Mouse (Mus musculus) midbrain, embryonic 10.5 days (tissue): ENCODE measurements around the gene Serpinb9. TPM values are rescaled to one million over a fixed set of nuclear protein-coding genes. Genes with fewer than 3 reads are reported as not detected.
A peak's percentile ranks its signal among the peaks of the same experiment; 100 is the strongest.

ENCODE experiments used
- DNase-seq: peaks from one replicate; pipeline ENCODE4 v3.0.0-alpha.2; 2017; ENCODE audit warnings: low spot score
- H3K27ac ChIP-seq: fragments of 300-500 bp; sonication (generic); replicated peaks from 2 replicates; pipeline ENCODE4 v1.5.1; 2016; ENCODE audit warnings: mild to moderate bottlenecking
- H3K27me3 ChIP-seq: fragments of 300-500 bp; sonication (generic); 2 replicates; pipeline ENCODE4 v1.6.1; 2016; ENCODE audit warnings: low read depth, mild to moderate bottlenecking; ENCODE audit not compliant: poor library complexity, severe bottlenecking
- H3K36me3 ChIP-seq: fragments of 300-500 bp; sonication (generic); 2 replicates; pipeline ENCODE4 v1.6.1; 2016; ENCODE audit warnings: mild to moderate bottlenecking, moderate library complexity
- H3K4me1 ChIP-seq: fragments of 300-500 bp; sonication (generic); 2 replicates; pipeline ENCODE4 v1.6.1; 2016
- H3K4me3 ChIP-seq: fragments of 300-500 bp; sonication (generic); 2 replicates; pipeline ENCODE4 v1.5.1; 2016; ENCODE audit warnings: mild to moderate bottlenecking, moderate library complexity
- H3K9me3 ChIP-seq: fragments of 300-500 bp; sonication (generic); replicated peaks from 2 replicates; pipeline ENCODE4 v1.6.1; 2016; ENCODE audit warnings: mild to moderate bottlenecking
- WGBS: fragments of 180-500 bp; shearing (Covaris S2); methylation state at CpG from one replicate; pipeline ENCODE4 v1.1.7; 2016; 5-methylcytosine and 5-hydroxymethylcytosine counted together
- polyA plus RNA-seq: library from polyadenylated mRNA; unstranded; fragments of >200 nt; fragmentation: Nextera tagmentation; extraction: Ambion mirVana; gene quantifications from 2 replicates; pipeline ENCODE4 v1.2.1, GENCODE M21; 2016

Gene Serpinb9
- polyA plus RNA-seq, 1 experiment from 2014 or later: 0.80 TPM

- no peak for DNase-seq
- H3K36me3 ChIP-seq: no peaks in the 10 kb centered on the region
Observed at GRCm38 (mm10) chr13:32974268-32974667, 28.8 kb upstream of the Serpinb9 start.

DNA sequence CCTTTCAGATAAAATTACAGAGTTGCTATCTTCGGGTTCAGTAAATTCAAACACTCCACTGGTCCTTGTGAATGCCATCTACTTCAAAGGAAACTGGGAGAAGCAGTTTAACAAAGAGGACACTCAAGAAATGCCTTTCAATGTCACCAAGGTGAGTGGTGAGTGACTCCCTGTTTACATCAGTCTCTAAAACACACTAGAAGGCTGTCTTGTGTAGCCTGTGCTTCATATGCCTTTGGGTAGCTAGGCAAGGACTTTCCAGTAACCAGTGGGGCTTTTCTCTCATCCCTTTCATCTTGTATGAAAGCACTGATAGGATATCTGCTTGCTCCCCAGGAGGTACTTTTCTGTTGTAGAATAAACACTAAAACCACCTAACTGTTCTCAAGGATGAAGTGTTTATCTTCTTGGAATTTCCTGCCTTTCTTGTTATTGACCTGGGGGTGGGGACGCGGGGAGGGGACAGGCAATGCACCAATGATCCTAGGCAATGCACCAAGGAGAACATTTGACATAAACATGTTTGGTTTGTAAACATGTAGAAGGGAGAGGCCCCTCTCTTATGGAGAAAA lies 28.1 kb upstream of the Serpinb9 start:
- H3K4me1 ChIP-seq: no peaks in the 10 kb centered on the region
- H3K27ac ChIP-seq: no peak overlapping the region
- H3K36me3 ChIP-seq: no peaks in the 10 kb centered on the region
- no peak overlapping the region for H3K4me3 ChIP-seq
- H3K9me3 ChIP-seq: no peaks in the 10 kb centered on the region
- no peaks in the 10 kb centered on the region for H3K27me3 ChIP-seq
- 75% methylated on average over 3 of the region's 3 CpGs for WGBS
- no peak for DNase-seq

More at GRCm38 (mm10) chr13:32974268-32974667, 28.8 kb upstream of the Serpinb9 start:
- no peaks in the 10 kb centered on the region for H3K4me1 ChIP-seq
- no peak overlapping the region for H3K4me3 ChIP-seq
- H3K9me3 ChIP-seq: no peaks in the 10 kb centered on the region
- WGBS: 91% methylated on average over 2 of the region's 2 CpGs
- no peaks in the 10 kb centered on the region for H3K27me3 ChIP-seq
- no peak overlapping the region for H3K27ac ChIP-seq

- H3K27me3 ChIP-seq: no peaks in the 10 kb centered on the region
- H3K27ac ChIP-seq: no peak overlapping the region
- no peaks in the 10 kb centered on the region for H3K36me3 ChIP-seq
- no peak overlapping the region for H3K4me3 ChIP-seq
- no peaks in the 10 kb centered on the region for H3K4me1 ChIP-seq
- WGBS: 83% methylated on average over 2 of the region's 2 CpGs
- H3K9me3 ChIP-seq: no peaks in the 10 kb centered on the region
- no peak for DNase-seq
Observed at GRCm38 (mm10) chr13:32975710-32976109, 27.3 kb upstream of the Serpinb9 start.

GRCm38 (mm10) chr13:32982556-32983042 lies 20.5 kb upstream of the Serpinb9 start:
- H3K9me3 ChIP-seq: no peaks in the 10 kb centered on the region
- no peaks in the 10 kb centered on the region for H3K27me3 ChIP-seq
- H3K4me3 ChIP-seq: no peak overlapping the region
- no peak overlapping the region for H3K27ac ChIP-seq
- 87% methylated on average over 4 of the region's 4 CpGs for WGBS
- no peaks in the 10 kb centered on the region for H3K36me3 ChIP-seq
- H3K4me1 ChIP-seq: no peaks in the 10 kb centered on the region
- DNase-seq: no peak

DNA sequence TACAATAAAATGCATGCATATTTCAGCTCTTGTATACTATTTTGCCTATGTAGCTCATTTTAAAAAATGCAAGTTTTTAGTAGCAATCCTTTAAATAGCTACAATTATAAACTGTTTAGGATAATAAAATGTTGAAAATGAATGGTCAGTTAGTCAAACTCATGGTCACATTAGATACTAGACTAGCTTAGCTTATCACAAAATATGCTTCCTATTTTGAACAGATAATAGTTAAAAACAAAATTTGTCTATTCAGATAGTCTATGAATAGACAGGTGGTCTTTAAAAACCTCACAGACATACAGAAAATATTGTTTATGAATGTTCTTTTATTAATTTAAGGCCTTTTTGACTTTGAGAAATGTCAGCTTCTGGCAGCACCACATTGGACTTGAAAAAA lies 16.8 kb upstream of the Serpinb9 start:
- Histone ChIP-seq H3K36me3 (no peaks in the 10 kb centered on the region), H3K27ac (no peak overlapping the region), H3K4me3 (no peak overlapping the region), H3K9me3 (no peaks in the 10 kb centered on the region), H3K27me3 (no peaks in the 10 kb centered on the region), H3K4me1 (no peaks in the 10 kb centered on the region)
- DNase-seq: no peak

GRCm38 (mm10) chr13:32993152-32993893 lies 9.7 kb upstream of the Serpinb9 start:
- Histone ChIP-seq H3K4me3 (no peak overlapping the region), H3K27me3 (no peaks in the 10 kb centered on the region), H3K27ac (no peak overlapping the region), H3K9me3 (no peaks in the 10 kb centered on the region), H3K4me1 (0 out of 2 replicates have a peak, but pooled peaks cover 7% of the 10 kb centered on the region), H3K36me3 (no peaks in the 10 kb centered on the region)
- no peak for DNase-seq
- WGBS: 82% methylated on average over 10 of the region's 10 CpGs

- no peaks in the 10 kb centered on the region for H3K9me3 ChIP-seq
- no peaks in the 10 kb centered on the region for H3K36me3 ChIP-seq
- 0 out of 2 replicates have a peak, but pooled peaks cover 7% of the 10 kb centered on the region for H3K4me1 ChIP-seq
- no peak overlapping the region for H3K27ac ChIP-seq
- no peaks in the 10 kb centered on the region for H3K27me3 ChIP-seq
- no peak overlapping the region for H3K4me3 ChIP-seq
- WGBS: 72% methylated on average over 2 of the region's 2 CpGs
- DNase-seq: no peak
Observed at GRCm38 (mm10) chr13:32993894-32994242, 9.2 kb upstream of the Serpinb9 start.

DNA sequence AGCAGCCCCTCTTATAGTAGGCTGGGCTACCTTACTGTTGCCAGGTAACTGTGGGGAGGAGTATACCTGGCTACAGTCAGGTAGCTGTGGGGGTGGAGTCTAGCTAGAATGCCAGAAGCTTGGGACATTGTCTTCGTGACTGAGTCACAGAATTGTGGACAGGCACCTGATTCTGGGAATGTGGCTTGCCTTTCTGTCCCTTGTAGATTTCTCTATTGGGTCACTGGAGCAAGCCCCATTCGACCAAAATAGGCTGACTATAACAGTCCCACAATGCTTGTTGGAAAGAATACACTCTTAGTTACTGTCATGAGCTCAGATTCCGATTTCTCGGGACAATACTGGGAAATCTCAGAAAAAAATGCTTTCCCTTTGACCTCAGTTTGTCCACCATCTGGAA lies 8.0 kb upstream of the Serpinb9 start:
- 81% methylated on average over 4 of the region's 4 CpGs for WGBS
- DNase-seq: no peak
- H3K27me3 ChIP-seq: no peaks in the 10 kb centered on the region
- H3K27ac ChIP-seq: no peak overlapping the region
- H3K9me3 ChIP-seq: no peaks in the 10 kb centered on the region
- no peaks in the 10 kb centered on the region for H3K36me3 ChIP-seq
- no peak overlapping the region for H3K4me3 ChIP-seq
- H3K4me1 ChIP-seq: 0 out of 2 replicates have a peak, but pooled peaks cover 7% of the 10 kb centered on the region

- H3K27me3 ChIP-seq: no peaks in the 10 kb centered on the region
- peaks cover 8% of the 10 kb centered on the region for H3K4me1 ChIP-seq
- no peak overlapping the region for H3K4me3 ChIP-seq
- no peak for DNase-seq
- H3K27ac ChIP-seq: no peak overlapping the region
- H3K9me3 ChIP-seq: no peaks in the 10 kb centered on the region
- 93% methylated on average over 5 of the region's 5 CpGs for WGBS
- no peaks in the 10 kb centered on the region for H3K36me3 ChIP-seq
Observed at GRCm38 (mm10) chr13:33001341-33001740, 1.7 kb upstream of the Serpinb9 start.

DNA sequence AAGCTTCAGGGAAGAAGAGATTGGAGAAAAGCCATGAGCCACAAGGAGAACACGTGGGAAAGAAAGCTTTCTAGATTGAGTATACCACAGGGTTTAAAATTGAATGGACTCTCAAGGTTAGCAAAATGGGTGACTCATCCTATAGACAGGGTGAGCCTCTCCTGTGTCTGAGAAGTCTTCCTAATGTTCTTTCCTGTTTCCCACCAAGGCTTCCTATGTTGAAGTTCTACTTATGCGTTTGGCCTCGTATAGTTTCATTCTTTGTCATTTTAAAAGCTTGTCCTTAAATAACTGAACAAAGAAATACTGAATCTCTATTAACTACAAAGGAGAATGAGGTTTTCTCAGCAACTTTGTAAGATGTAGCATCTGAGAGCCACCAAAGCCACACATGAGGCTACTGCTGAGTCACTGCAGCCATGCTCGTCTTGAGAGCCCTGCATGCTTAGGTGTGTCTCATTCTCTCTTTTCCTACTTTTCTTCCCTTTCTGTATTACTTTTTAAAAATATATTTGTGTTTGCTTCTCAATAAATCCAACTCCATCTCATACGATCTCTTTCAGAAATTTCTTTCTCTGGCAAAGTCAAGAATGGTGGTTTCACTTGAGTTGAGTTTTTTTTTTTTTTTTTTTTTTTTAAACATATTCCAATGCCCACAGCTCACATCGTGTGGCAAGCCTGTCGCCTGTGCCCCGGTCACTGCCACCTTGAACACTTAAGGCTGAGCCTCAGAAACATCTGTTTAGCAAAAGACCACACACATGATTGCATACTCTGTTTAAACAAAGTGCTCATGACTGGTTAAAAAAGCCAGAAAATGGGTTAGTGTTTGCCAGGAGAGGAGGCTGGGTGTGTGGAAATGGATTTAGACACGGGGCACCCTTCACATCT lies 718 bp downstream of the Serpinb9 start:
- Histone ChIP-seq H3K9me3 (no peaks in the 10 kb centered on the region), H3K27ac (peak overlapping the region; percentile 77)

DNA sequence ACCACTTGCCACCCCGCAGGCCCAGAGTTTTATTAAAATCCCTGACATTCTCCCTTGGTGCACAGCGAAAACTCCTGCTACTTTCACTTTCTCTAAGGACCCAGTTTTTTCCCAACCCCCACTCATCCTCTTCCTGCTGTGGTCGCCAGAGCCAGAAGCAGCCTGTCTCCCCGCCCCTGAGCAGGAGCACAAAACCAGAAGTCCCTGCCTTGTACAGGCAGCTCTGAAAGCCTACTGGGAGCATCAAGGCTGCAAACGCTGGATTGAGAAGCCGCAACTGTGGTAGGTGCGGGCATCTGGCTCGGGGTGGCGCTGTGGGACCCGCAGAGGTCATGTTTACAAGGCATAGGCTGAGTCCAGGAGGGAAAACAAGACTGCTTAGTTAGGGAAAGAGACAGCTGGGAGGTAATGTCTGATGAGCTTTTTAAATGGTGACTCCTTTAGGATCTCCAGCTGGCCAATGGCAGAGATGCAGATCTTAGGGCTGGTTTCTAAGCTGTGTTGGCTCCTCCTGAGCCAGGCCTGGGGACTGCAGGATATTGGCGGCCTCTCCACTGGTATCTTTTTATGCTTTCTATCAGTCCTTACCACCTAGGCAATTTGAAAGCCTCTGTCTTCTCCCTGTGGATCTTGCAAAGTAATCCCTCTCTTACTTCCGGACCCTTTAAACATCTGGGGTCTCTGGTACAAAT lies 1.5 kb downstream of the Serpinb9 start:
- H3K36me3 ChIP-seq: no peaks in the 10 kb centered on the region
- H3K4me1 ChIP-seq: peaks cover 8% of the 10 kb centered on the region
- H3K4me3 ChIP-seq: peak overlapping the region; percentile 41
- H3K27ac ChIP-seq: peak overlapping the region; percentile 77
- no peaks in the 10 kb centered on the region for H3K9me3 ChIP-seq
- WGBS: 22% methylated on average over 12 of the region's 12 CpGs
- no peaks in the 10 kb centered on the region for H3K27me3 ChIP-seq
- peak; percentile 70 for DNase-seq

More for the DNA sequence above, 718 bp downstream of the Serpinb9 start:
- no peaks in the 10 kb centered on the region for H3K36me3 ChIP-seq
- DNase-seq: no peak
- peaks cover 8% of the 10 kb centered on the region for H3K4me1 ChIP-seq
- WGBS: 77% methylated on average over 9 of the region's 9 CpGs
- no peaks in the 10 kb centered on the region for H3K27me3 ChIP-seq
- peak overlapping the region; percentile 41 for H3K4me3 ChIP-seq

DNA sequence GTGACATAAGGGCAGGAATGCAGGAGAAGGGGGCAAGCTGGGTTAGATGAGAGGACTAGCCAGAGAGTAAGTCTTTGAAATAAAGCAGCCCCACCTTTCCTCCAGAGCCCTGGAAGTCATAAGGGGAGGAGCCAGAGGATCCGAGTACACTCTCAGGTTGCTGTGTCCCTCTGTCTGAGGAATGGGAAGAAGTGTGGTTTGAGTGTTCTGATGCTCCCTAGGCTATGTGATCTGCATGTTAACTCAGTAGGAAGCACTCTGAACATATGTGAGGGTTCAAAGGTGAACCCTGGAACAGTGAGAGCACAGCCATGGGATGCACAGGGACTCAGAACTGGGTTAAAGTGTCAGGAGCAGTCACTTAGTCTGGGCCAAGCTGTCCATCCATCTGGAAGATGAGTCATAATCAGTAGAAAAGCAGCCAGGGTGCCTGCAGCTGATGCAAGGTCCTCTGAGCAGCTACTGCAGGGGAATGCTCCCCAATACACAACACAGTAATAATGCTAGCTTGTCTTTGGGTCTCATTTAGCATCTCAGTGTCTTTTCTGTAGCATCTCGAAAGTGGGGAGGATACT lies 2.5 kb downstream of the Serpinb9 start:
- H3K9me3 ChIP-seq: no peaks in the 10 kb centered on the region
- no peak overlapping the region for H3K4me3 ChIP-seq
- WGBS: 61% methylated on average over 2 of the region's 2 CpGs
- H3K27me3 ChIP-seq: no peaks in the 10 kb centered on the region
- peaks cover 8% of the 10 kb centered on the region for H3K4me1 ChIP-seq
- DNase-seq: no peak
- no peak overlapping the region for H3K27ac ChIP-seq
- no peaks in the 10 kb centered on the region for H3K36me3 ChIP-seq
